Mouse (Mus musculus): ENCODE data around the gene Arhgap30.

Arhgap30 gene

GRCm38 (mm10) chr1:171432158-171432557 is 43.4 kb downstream of the Arhgap30 start:
- no peak for DNase-seq (ENCODE audit: low read depth, low spot score)

GRCm38 (mm10) chr1:171435288-171435814 is 46.6 kb downstream of the Arhgap30 start:
- DNase-seq (ENCODE audit: low read depth, low spot score) = no peak

DNA sequence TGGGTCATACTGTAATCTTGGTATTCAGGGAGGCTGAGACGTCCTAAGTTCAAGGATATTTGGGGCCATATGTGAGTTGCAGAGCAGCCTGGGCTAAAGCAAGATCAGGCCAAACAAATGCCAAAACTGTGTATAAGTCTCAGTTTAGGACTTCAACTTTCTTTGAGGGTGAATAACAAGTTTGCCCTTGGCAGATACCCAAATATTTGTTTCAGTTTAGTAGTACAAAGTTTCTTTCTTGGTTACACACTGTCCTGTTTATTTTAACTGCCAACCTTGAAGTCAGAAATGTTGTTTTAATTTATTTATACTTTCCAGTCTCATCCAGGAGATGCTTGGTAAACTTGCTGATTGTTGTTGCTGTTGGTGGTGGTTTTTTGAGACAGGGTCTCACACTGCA is 47.2 kb downstream of the Arhgap30 start:
- DNase-seq (ENCODE audit: low read depth, low spot score) = no peak

GRCm38 (mm10) chr1:171437264-171438013 is 48.7 kb downstream of the Arhgap30 start, which contains the start of gene F11r:
F11r (plus strand) TSS chr1:171437535.
- DNase-seq (ENCODE audit: low read depth, low spot score) = peak; percentile 63

GRCm38 (mm10) chr1:171438014-171438670 is 49.4 kb downstream of the Arhgap30 start:
- DNase-seq (ENCODE audit: low read depth, low spot score) = no peak

DNA sequence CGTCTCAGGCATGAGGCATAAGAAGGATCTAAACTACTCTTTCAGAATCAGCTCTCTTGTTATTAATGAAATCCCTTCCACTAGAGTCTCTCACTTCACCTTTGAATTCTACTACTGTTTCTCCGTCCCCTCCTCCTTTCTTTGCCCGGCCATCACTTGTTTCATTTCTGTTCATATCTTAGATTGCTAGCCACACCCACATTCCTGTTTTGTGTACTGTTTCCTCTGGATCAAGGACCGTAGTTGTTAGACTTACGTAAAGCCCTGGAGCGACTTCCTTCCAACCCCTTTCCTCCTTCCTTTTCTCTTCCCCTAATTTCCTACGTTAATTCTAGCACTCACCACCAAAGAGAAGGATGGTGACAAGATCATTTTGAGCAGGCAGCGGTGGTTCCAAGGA is 50.3 kb downstream of the Arhgap30 start:
- no peak for DNase-seq (ENCODE audit: low read depth, low spot score)

- no peak for DNase-seq (ENCODE audit: low read depth, low spot score)
Measured at GRCm38 (mm10) chr1:171440025-171440725, 51.4 kb downstream of the Arhgap30 start.

DNA sequence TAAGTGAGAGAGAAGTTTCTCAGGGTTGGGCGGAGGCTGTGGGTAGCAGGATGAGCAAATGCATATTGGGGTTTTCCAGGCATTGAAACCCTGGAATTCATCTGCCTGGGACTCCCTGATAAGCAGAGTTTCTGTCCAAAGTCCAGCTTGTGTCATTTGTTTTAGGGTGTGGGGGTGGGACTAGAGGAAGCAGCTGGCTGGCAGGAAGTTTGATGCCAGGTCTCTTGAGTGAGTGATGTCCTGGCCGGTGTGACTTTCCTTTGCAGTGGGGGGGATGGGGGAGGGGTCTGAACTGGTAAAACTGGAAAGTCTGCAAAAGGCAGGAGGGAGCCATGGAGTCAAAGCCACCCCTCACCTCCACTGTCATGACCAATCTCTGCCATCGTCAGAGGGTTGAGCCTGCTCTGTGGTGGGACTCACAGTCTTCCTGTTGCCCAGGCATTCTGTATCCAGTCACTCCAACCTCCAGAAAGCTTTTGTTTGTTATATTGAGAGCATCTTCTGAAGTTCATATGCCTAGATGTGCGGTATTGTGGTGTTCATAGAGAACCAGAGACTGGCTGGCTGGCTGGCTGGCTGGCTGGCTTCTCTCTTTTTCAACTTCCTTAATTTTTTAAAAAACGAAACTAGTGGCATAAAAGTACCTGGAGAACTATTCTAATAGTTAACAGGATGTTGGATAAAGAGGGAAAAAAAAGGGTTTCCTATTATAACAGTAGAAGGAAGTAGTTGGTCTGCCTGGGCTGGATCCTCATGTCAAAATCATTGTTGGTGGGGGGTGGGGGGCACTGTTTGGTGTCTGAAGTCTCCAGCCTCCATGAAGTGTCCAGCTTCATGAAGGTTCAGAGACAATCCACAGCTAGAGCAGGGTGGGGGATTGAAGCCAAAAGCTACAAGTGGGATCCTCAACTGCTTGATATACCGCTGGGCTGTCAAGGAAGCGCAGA is 53.0 kb downstream of the Arhgap30 start:
- DNase-seq (ENCODE audit: low read depth, low spot score) = no peak

- no peak for DNase-seq (ENCODE audit: low read depth, low spot score)
Measured at GRCm38 (mm10) chr1:171442413-171442760, 53.6 kb downstream of the Arhgap30 start.

GRCm38 (mm10) chr1:171445050-171445449 is 56.3 kb downstream of the Arhgap30 start:
- no peak for DNase-seq (ENCODE audit: low read depth, low spot score)

- DNase-seq (ENCODE audit: low read depth, low spot score) = no peak
Measured at GRCm38 (mm10) chr1:171446854-171447253, 58.1 kb downstream of the Arhgap30 start.

DNA sequence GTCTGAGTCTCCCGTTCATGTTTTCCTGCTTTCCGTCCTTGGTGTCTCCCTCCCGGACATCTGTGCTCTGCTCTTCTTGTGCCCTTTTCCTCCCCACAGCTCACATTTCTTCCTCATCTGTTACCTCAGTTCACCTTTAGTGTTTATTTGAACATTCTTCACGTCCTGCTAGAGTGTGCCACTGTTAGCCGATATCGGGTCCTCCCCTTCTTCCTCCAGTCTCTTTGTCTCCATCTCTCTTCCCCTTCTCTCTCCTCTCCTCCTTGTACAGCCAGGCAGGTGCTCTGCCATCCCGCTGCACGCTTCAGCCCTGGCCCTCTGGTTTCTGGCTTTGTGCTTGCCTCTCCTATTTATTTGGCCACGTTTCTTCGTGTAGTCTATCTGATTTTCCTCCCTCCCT is 58.9 kb downstream of the Arhgap30 start:
- DNase-seq (ENCODE audit: low read depth, low spot score) = no peak

- DNase-seq (ENCODE audit: low read depth, low spot score) = no peak
Measured at GRCm38 (mm10) chr1:171450062-171450461, 61.3 kb downstream of the Arhgap30 start.

DNA sequence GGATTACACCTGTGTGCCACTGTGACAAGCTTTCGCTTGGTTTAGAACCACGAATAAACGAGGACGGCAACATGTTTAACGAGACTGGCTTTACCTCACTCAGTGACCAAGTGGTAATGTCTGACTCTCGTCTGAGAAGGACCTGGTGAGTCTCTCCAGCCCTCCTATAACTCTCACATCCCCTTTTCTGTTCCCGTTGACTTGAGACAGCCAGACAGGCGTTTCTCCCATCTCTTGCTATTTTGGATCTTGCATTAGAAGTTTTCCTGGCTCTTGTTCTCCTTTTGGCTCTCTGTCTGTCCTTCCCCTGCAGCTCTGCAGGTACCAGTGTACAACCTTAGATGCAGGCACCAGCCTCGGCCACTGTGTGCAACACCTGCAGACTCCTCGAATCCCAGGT is 62.2 kb downstream of the Arhgap30 start:
- DNase-seq (ENCODE audit: low read depth, low spot score) = no peak

DNA sequence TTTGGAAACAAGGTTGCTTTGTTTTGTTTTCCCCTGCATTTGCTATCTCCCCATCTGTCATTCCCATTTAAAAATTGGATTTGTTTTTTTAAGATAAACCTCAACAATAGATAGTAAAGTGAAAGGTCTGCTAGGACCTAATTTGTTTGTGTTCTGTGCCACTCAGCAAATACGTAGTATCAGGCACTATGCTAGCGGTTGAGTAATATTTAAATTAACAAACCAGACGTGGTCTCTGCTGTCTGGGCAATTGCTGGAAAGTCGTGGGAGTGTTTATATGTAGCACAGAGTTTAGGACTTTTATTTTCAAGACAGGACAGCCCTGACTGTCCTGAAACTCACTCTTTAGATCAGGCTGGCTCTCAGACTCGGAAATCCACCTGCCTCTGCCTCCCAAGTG is 63.8 kb downstream of the Arhgap30 start:
- DNase-seq (ENCODE audit: low read depth, low spot score) = no peak

DNA sequence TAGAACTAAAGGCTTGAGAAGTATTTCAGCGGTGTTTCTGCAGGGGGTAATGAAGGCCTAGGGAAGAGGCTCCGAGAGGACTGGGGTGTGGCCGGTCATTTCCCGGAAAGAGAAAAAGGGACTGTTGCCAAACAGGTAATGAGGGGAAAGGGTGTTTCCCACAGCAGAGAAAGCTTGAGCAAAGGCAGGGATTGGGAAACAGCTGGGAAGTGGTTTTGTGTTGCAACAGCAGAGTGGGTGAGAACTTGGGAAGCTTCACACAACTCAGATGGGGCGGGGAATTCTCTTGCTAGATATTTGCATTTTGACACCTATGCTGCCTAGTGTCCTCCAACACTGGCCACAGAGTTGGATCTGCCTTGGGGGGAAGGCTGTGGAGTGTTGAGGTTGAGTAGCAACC is 64.2 kb downstream of the Arhgap30 start:
- no peak for DNase-seq (ENCODE audit: low read depth, low spot score)

DNA sequence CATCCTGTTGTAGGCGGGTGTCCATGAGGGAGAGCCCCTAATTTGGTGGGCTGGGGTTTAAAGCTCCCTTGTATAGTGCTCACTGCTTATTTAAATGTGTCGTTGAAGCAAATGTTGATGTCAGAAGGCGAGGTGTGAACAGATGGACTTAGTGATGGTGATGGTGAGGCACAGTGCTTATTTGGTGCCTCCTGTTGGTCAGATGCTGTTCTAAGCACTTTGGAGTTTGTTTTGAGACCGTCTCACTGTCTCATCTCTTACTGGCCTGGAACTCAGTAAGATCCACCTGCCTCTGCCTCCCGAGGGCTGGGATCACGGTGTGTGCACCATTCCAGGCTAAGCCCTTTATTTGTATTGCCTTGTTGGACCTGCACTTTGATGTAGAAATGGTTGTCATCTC is 66.2 kb downstream of the Arhgap30 start:
- no peak for DNase-seq (ENCODE audit: low read depth, low spot score)

- DNase-seq (ENCODE audit: low read depth, low spot score) = no peak
Measured at GRCm38 (mm10) chr1:171457568-171457967, 68.8 kb downstream of the Arhgap30 start.

DNA sequence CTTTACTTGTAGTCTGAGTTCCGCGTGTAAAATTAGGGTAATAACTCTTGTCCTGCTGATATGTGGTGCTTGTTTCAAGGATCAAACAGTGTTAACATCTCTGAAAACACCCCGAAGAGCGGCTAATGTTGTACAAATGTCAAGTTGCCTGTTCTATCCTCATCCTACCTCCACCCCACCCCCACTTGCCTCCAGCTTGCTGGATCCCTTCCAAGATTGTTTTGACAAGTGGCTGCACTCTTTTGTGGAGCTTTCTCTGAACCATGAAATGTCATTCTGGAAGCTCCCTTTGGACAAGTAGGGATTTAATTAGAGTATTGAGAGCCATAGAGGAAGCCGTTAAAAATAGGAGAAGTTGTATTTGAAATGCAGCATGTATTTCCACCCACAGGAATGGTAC is 71.0 kb downstream of the Arhgap30 start:
- DNase-seq (ENCODE audit: low read depth, low spot score) = no peak

All from forelimb bud, embryonic 11.5 days (tissue).